ENCODE assay signal across 15 mouse cellular contexts in the genomic region with DNA sequence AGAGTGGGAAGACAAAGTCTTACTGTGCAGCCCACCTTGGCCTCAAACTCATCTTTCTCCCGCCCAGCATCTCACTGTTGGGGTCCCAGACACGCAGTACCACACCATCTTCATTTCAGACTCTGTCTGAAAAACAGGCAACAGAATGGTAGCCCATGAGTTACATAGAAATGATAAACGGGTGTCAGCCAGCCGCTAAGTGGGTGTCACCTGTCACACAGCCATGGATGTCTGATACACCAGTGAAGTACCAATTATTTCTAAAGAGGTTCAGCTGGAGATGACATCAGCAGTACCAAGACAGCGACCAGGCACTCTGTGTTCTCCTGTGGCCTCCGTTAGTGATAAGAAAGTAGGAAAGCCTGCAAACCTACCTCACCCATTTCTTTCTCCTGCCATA.
"Had no signal": no experiment of that assay in that cellular context is flagged by ENCODE, and none has a peak within 500 bp of the region (broad histone marks: within the 10 kb centered on the region; RNA-seq: fewer than 3 reads in every experiment).

No protein-coding gene starts in this region.

- H3K27ac ChIP-seq: lung, embryonic 15.5 days; macrophage; midbrain, embryonic 13.5 days; midbrain, embryonic 15.5 days; neural tube, embryonic 12.5 days; stomach, embryonic 15.5 days; stomach, postnatal 0 days had no signal

- H3K4me1 ChIP-seq: lung, embryonic 15.5 days; megakaryocyte, embryonic 14.5 days; midbrain, embryonic 13.5 days; midbrain, embryonic 15.5 days; neural tube, embryonic 12.5 days; stomach, embryonic 15.5 days had no signal

- H3K36me3 ChIP-seq: lung, embryonic 15.5 days; midbrain, embryonic 13.5 days; midbrain, embryonic 15.5 days; neural tube, embryonic 12.5 days; stomach, embryonic 15.5 days had no signal

- H3K9me3 ChIP-seq: lung, embryonic 15.5 days; midbrain, embryonic 13.5 days; midbrain, embryonic 15.5 days; neural tube, embryonic 12.5 days; stomach, embryonic 15.5 days had no signal

- DNase-seq: liver, postnatal 0 days; lung, adult 2 months; lung, postnatal 14 days; lung, postnatal 36 days; thymus, adult 2 months; thymus, postnatal 25 days; thymus, postnatal 4 days had no signal

- H3K4me3 ChIP-seq: lung, embryonic 15.5 days; megakaryocyte, embryonic 14.5 days; midbrain, embryonic 13.5 days; midbrain, embryonic 15.5 days; neural tube, embryonic 12.5 days; stomach, embryonic 15.5 days had no signal

- H3K27me3 ChIP-seq: lung, embryonic 15.5 days; megakaryocyte, embryonic 14.5 days; midbrain, embryonic 13.5 days; midbrain, embryonic 15.5 days; neural tube, embryonic 12.5 days; stomach, embryonic 15.5 days had no signal
